26 mouse cellular contexts compared by ENCODE assay signal in genomic region chr8:127511341-127511740, GRCm38 (mm10).
A peak's percentile ranks its signal among the peaks of the same experiment; 100 is the strongest.
DNase-seq lines count a peak whose midpoint lies in the region; ATAC-seq lines count a peak whose summit lies in the region.
"Had no signal": no experiment of that assay in that cellular context is flagged by ENCODE, and none has a peak within 500 bp of the region (broad histone marks: within the 10 kb centered on the region; RNA-seq: fewer than 3 reads in every experiment).

No protein-coding gene starts in this region.

- 76% methylated on average over 1 of the region's 1 CpGs for WGBS in hindbrain, embryonic 10.5 days
- 96% methylated on average over 1 of the region's 1 CpGs for WGBS in hindbrain, embryonic 16.5 days
- WGBS in embryonic facial prominence, embryonic 10.5 days = 81% methylated on average over 1 of the region's 1 CpGs

- H3K27me3 ChIP-seq in hindbrain, embryonic 10.5 days (ENCODE audit: insufficient read depth, poor library complexity, severe bottlenecking) = no peaks in the 10 kb centered on the region
- no peaks in the 10 kb centered on the region for H3K27me3 ChIP-seq in hindbrain, embryonic 16.5 days (replicated peaks; ENCODE audit: control insufficient read depth, insufficient read depth, low read length)
- no peaks in the 10 kb centered on the region for H3K27me3 ChIP-seq in embryonic facial prominence, embryonic 10.5 days (replicated peaks; ENCODE audit: low read depth, poor library complexity, severe bottlenecking)
- H3K27me3 ChIP-seq: CH12.LX; embryonic facial prominence, embryonic 13.5 days; embryonic facial prominence, embryonic 15.5 days; forebrain, embryonic 12.5 days; Patski had no signal

- peak overlapping the region; percentile 29; the same call in 1 of the 2 replicates for H3K27ac ChIP-seq in hindbrain, embryonic 10.5 days
- H3K27ac ChIP-seq in hindbrain, embryonic 16.5 days (ENCODE audit: low read depth, low read length) = no peak overlapping the region
- 0 out of 2 replicates have a peak overlapping the region, but pooled peaks have one; percentile 10 for H3K27ac ChIP-seq in embryonic facial prominence, embryonic 10.5 days (replicated peaks)
- H3K27ac ChIP-seq: embryonic facial prominence, embryonic 13.5 days; embryonic facial prominence, embryonic 15.5 days; forebrain, embryonic 10.5 days; forebrain, embryonic 12.5 days had no signal

- no peak overlapping the region for H3K9ac ChIP-seq in hindbrain, embryonic 16.5 days (ENCODE audit: low read depth, low read length)
- H3K9ac ChIP-seq: embryonic facial prominence, embryonic 13.5 days; embryonic facial prominence, embryonic 15.5 days; forebrain, embryonic 12.5 days had no signal

- no peak overlapping the region for H3K4me2 ChIP-seq in hindbrain, embryonic 16.5 days (ENCODE audit: low read length)
- H3K4me2 ChIP-seq: embryonic facial prominence, embryonic 13.5 days; embryonic facial prominence, embryonic 15.5 days; forebrain, embryonic 12.5 days had no signal

- no peaks in the 10 kb centered on the region for H3K9me3 ChIP-seq in hindbrain, embryonic 10.5 days
- no peaks in the 10 kb centered on the region for H3K9me3 ChIP-seq in hindbrain, embryonic 16.5 days (ENCODE audit: control insufficient read depth, low read length)
- H3K9me3 ChIP-seq in embryonic facial prominence, embryonic 10.5 days = no peaks in the 10 kb centered on the region
- H3K9me3 ChIP-seq: embryonic facial prominence, embryonic 13.5 days; embryonic facial prominence, embryonic 15.5 days; forebrain, embryonic 10.5 days; forebrain, embryonic 12.5 days had no signal

- peak; percentile 84 for DNase-seq in heart, adult 11 months
- no peak for DNase-seq in heart, adult 8-10 months (ENCODE audit: low spot score)
- no peak for DNase-seq in hindbrain, embryonic 10.5 days (ENCODE audit: low spot score)
- no peak for DNase-seq in embryonic facial prominence, embryonic 10.5 days (ENCODE audit: low spot score)
- DNase-seq: adrenal gland, adult 8-10 months; adrenal gland, postnatal 14 days; adrenal gland, postnatal 36 days; B cell, adult 2 months; cerebellum, adult 11-12 months; cerebellum, adult 2 months; cerebellum, adult 9-10 months; cerebellum, postnatal 10 days; cerebellum, postnatal 25 days had no signal

- H3K36me3 ChIP-seq in hindbrain, embryonic 10.5 days = no peaks in the 10 kb centered on the region
- H3K36me3 ChIP-seq in hindbrain, embryonic 16.5 days (ENCODE audit: control insufficient read depth, insufficient read depth, low read length) = no peaks in the 10 kb centered on the region
- no peaks in the 10 kb centered on the region for H3K36me3 ChIP-seq in embryonic facial prominence, embryonic 10.5 days (replicated peaks)
- H3K36me3 ChIP-seq: embryonic facial prominence, embryonic 13.5 days; embryonic facial prominence, embryonic 15.5 days; forebrain, embryonic 10.5 days; forebrain, embryonic 12.5 days; G1E had no signal

- no peak for ATAC-seq in hindbrain, embryonic 16.5 days
- ATAC-seq: activated CD4-positive, CD25-positive, alpha-beta regulatory T cell, adult 4 months; CD4-positive, CD25-positive, alpha-beta regulatory T cell, adult 4 months; forebrain, embryonic 14.5 days; forebrain, embryonic 16.5 days; Patski had no signal

- H3K4me3 ChIP-seq in hindbrain, embryonic 10.5 days = no peak overlapping the region
- no peak overlapping the region for H3K4me3 ChIP-seq in hindbrain, embryonic 16.5 days (ENCODE audit: low read length)
- no peak overlapping the region for H3K4me3 ChIP-seq in embryonic facial prominence, embryonic 10.5 days
- H3K4me3 ChIP-seq: embryonic facial prominence, embryonic 13.5 days; embryonic facial prominence, embryonic 15.5 days; erythroblast, embryonic 14.5 days; forebrain, embryonic 10.5 days; forebrain, embryonic 12.5 days had no signal

- H3K4me1 ChIP-seq in hindbrain, embryonic 10.5 days (replicated peaks) = peaks cover 40% of the 10 kb centered on the region
- no peaks in the 10 kb centered on the region for H3K4me1 ChIP-seq in hindbrain, embryonic 16.5 days (ENCODE audit: control insufficient read depth, insufficient read depth, low read depth, low read length)
- H3K4me1 ChIP-seq in embryonic facial prominence, embryonic 10.5 days = peaks cover 39% of the 10 kb centered on the region
- H3K4me1 ChIP-seq: embryonic facial prominence, embryonic 15.5 days had no signal
